Mouse (Mus musculus) adrenal gland, postnatal 4 days (tissue): ENCODE measurements at regions not wholly inside any gene's neighbourhood (a gene's known extent, or its start where the extent isn't known, plus 50 kb on each side); places are given as distances from the start of the nearest gene placed in this dataset. TPM values are rescaled to one million over a fixed set of nuclear protein-coding genes. Genes with fewer than 3 reads are reported as not detected.
"Not testable (repeated sequence)": the region's sequence is repeated elsewhere in the genome, so short reads cannot be mapped to it uniquely, and the experiment has no call there.

Experiments used
- DNase-seq, 2 experiments: peaks; one replicate each; pipeline ENCODE4 v3.0.0; 2021 to 2022; ENCODE audit warnings: low spot score in 2 of 2, mixed read lengths in 2 of 2
- microRNA-seq: library from miRNA; unstranded; fragments of <30 nt; microRNA quantifications from one replicate; pipeline ENCODE4 v1.2.0, GENCODE M21; 2021

DNA sequence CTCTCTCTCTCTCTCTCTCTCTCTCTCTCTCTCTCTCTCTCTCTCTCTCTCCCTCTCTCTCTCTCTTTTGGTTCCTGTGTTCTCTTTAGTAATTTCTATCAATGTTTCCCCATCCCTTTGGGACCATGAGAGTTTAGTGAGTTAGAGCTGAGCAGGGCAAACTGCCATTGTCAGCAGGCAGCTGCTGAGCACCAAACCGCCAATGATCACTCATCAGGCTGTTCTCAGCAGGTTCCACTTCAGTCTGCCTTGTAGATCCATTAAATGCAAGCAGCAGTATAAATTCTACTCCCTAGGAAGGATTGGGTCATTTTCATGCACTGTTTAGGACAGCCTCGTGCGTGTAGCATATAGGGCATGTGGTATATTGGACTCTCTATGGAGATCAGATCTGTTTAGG lies 692.5 kb downstream of the Trib2 start:
- DNase-seq: no peak

DNA sequence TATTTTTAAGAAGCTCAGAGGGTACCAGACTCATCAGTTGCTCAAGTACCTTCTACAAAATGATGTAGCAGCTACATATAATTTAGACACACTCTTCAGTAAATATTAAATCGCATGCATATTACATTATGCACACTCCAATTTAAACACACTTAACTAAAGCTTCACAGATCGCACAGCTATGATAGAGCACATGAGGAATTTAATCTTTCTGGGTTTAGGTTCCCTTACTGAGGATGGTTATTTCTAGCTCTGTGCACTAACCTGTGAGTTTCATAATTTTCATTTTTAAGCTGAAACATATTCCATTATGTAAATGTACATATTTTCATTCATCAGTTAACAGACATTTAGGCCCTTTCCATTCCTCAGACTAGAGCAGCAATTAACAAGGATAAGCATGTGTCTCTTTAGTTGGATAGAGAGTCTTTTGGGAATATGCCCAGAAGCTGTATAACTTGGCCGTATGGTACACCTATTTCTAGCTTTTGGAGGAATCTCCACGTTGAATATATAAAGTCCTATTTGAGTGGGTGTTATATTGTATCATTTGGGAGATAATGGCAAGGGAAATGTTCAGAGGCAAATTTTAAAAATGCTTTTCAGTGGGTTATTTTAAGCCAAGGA lies 694.0 kb downstream of the Trib2 start:
- no peak for DNase-seq

DNA sequence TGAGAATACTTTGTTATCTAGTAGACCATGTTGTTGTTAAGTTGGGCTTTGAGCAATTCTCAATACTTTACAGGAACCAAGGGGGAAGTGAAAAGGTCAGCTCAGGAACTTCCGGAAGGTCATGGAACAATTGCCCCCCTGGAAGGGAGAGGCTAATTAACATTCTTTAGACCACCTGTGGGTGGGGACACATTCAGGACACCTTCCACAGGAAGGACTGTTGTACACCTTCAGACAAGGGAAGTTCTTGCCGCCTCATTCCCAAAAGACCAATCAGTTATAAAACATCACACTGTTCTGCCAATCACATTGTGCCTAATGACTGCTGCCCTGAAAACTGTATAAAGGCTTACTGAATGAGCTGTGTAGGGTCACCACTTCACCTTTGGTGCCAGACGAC lies 701.2 kb downstream of the Trib2 start:
- no peak for DNase-seq

DNA sequence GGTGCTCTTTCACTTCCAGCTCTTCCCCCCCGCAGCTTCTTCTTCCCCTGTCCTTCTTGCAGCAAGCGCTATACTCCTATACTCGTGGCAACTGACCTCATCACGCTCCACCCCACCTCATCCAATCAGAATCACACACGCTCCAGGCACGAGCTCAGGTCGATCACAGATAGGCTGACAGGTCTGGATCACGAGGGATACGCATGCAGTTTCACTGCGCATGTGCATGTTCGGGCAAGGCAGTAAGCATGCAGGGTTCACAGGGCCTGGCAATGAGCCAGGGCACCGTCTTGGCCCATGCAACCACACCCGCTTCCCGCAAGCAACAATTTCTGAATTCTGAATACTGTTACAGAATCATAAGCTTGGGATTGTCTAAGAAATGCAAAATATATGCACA lies 701.9 kb downstream of the Trib2 start:
- DNase-seq: no peak

DNA sequence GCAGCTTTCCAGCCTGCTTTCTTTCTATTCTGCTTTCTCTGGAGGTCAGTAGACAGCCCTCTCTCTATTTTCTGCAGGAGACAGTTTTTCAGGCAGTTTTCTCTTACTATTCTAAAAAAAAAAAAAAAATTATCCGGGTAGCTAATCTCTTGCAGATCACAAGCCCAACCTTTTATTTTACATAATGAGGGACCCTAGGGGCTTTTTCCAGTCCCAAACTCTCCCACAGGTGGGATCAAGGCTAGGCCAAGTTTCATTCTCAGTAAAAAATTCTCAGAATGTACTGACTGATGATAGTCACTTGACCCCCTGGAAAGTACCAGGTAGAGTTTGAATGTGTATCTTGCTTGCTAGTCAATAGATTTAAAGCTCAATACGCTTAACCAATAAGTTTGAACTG lies 705.7 kb downstream of the Trib2 start:
- no peak for DNase-seq

DNA sequence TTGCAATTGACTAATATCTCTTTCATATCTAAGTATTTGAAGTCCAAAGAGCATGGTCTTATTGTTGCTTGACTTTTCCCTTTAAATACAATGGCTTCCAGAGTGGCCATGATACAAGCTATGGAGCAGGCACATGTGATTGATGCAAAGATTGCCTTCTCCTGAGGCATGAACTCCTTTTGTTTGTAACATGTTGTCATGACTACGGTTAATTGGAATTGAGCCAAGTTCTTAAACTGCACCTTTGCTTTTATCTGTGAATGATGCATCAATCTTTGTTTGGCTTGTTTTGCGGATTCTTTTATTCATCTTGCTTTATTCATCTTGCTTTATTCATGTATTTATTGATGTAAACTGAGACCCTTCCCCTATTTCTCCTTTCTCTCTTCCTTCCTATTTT lies 711.8 kb downstream of the Trib2 start:
- DNase-seq: no peak

DNA sequence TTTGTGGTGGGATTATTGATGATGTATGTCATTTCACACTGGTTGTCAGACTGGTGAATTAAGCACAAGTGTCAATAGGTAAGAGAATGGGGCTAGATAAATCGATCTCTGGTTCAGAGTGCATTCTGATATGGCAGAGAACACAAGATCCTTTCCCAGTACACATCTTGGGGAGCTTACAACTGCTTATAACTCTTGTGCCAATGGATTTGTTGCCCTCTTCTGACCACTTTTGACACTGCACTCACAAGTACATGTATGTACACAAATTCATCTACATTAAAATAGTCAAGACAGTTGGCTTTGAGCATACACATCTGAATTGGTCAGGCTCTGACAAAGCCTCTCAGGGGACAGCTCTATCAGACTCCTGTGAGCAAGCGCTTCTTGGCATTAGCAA lies 738.1 kb downstream of the Trib2 start:
- no peak for DNase-seq

DNA sequence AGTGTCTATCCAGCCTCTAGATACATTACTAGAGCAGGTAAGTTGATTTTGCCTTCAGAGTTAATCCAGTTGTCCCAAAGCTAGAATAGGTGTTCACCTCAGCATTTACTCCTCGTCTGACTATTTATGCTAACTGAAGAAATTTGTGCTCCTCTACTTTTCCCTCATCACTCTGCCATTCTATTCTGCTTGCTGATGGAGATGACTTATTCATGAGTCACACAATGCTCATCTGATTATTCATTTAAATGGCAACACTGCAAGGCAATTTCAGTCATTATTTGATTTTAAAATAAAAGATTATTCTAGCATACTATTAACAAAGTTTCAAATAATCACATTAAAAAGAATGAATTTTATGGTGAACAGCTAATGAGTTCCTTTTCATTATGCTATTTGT lies 752.4 kb downstream of the Trib2 start:
- no peak for DNase-seq

DNA sequence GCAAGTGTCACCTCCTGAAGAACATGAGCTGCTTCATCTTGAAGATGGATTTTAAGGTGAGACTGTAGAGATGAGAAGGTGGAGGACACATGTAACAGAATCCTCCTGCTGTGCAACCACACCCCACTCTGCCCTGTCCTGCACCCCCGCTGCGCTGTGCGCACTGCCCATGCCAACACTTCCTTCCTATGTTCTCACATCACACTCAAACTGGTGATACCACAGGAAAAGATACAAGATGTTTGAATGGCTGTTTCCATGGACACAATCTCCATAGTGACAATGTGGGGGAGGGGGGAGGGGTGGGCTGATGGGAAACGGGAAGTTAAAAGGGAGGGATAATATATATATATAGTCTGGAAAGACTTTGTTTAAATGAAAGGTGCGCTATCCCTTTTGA lies 765.3 kb downstream of the Trib2 start:
- no peak for DNase-seq

DNA sequence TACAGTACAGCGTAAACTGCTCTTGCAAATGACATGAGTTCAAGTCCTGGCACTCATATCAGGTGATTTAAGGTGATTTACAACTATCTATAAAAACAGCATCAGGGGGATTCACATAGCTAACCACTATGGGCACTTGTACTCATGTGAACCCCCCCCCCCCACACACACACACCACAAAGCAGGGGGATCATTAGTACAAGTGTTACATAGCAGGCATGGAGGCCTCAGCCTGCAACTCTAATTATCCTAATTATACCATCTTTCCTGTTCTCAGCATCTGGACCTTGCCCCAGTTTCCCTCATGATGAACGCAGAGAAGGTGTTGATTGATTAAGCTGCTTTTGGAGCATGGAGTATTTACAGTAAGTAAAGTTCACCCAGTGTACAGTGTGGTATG lies 773.5 kb downstream of the Trib2 start:
- no peak for DNase-seq

DNA sequence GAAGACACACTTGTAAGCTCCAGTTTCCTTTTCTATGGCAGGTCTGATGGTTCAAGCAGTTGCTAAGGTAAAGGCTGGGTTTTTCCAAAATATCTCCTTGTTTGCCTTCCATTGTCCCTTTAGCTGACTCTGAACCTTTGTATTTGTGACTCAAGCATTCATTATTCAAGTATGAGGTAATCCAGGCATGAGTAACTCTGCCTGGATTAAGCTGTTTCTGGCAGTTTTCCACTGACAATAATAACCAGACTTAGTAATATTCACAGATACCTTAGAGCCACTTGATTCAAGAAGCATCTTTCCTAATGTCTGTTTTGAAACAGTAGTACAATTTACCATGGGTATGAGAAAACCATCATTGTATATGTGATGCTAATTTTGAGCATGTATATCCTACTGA lies 805.6 kb downstream of the Trib2 start:
- no peak for DNase-seq

DNA sequence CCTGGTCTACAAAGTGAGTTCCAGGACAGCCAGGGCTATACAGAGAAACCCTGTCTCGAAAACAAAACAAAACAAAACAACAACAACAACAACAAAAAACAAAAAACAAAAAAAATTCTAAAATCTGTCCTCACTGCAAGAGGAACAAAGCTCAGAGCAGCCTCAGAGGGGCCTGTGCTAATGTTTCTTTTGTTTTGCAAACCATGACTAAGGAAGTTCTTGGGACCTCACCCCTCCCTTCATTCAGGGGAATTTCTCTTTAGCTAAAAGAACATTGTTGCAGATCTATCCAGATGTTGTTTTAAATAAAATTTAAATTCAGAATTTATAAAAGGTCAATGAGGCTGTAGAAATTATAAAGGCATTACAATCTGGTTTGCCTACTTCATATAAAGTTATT lies 814.3 kb downstream of the Trib2 start:
- not testable (repeated sequence) for DNase-seq

Small RNA genes lying in the stretch of these regions (microRNA-seq; reads per million reads assigned to microRNA genes)
- not detected for gene Gm27682
